Comparison of ENCODE assay signal across 9 mouse cellular contexts in the genomic region with DNA sequence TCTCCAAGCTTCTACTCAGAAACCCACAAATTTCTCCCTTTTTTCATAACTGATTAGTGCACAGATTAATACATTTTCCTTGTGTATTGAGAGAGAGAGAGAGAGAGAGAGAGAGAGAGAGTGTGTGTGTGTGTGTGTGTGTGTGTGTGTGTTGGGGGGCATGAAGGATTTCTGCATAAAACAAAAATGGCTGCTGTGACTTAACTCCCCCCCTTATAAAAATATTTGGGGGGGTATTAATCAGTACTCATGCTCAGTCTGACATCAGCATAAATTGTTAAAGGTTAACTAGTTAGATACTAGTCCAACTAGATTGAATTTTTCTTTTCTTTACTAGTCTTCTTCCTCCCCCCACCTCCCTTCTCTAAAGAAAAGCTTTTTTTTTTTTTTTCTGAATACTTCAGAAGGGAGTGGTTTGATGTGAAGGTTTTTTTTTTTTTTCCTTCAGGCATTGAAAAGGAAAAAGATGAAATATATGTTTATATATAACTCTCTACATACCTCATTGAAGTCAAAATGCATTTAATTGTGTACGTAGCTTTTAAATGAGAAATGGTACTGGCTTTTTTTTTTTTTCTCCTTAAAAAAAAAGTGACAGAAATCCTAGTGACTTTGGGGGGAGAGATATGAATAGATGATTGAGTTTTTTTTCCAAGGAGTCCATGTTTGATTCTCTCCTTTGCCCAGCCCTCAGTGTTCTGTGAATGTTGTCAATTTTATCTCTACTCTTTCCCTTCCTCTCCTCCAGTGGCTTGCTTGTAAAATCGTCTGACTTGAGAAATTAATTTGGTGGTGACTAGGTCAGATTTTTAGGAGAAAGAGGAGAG. TPM values are rescaled to one million over a fixed set of nuclear protein-coding genes. Genes with fewer than 3 reads are reported as not detected.
DNase-seq lines count a peak whose midpoint lies in the region; ATAC-seq and TF ChIP-seq lines count a peak whose summit lies in the region.
"Had no signal": no experiment of that assay in that cellular context is flagged by ENCODE, and none has a peak within 500 bp of the region (broad histone marks: within the 10 kb centered on the region; RNA-seq: fewer than 3 reads in every experiment).

No protein-coding gene starts in this region.

- H3K9me3 ChIP-seq in intestine, embryonic 14.5 days (ENCODE audit: control insufficient read depth, low read length): no peaks in the 10 kb centered on the region

- H3ac ChIP-seq in myocyte (ENCODE audit: control insufficient read depth, insufficient read length): no peak overlapping the region

- peaks cover 14% of the 10 kb centered on the region for H3K4me1 ChIP-seq in kidney, adult 2 months (ENCODE audit: control insufficient read depth, insufficient read depth, low read length)
- peaks cover 10% of the 10 kb centered on the region for H3K4me1 ChIP-seq in cortical plate, adult 2 months (ENCODE audit: control insufficient read depth, insufficient read depth, low read length)
- H3K4me1 ChIP-seq in intestine, embryonic 14.5 days (replicated peaks; ENCODE audit: control insufficient read depth, insufficient read depth, low read length): peaks cover 34% of the 10 kb centered on the region

- no peak for ATAC-seq in intestine, embryonic 14.5 days (replicated peaks; ENCODE audit: low FRiP score, low TSS enrichment, low read depth)
- ATAC-seq: Patski had no signal

- peaks cover 5% of the 10 kb centered on the region for H3K79me2 ChIP-seq in myocyte (ENCODE audit: control insufficient read depth, insufficient read depth)

- whole genome bisulfite sequencing in kidney, adult 2 months: 42% methylated on average over 2 of the region's 2 CpGs
- 15% methylated on average over 2 of the region's 2 CpGs for WGBS in intestine, embryonic 14.5 days

- peak overlapping the region; percentile 57; the same call in 1 of the 2 replicates for H3K27ac ChIP-seq in kidney, adult 2 months (ENCODE audit: insufficient read depth, low read depth, low read length)
- H3K27ac ChIP-seq in cortical plate, adult 2 months (ENCODE audit: insufficient read depth, low read length): 0 out of 2 replicates have a peak overlapping the region, but pooled peaks have one; percentile 24
- H3K27ac ChIP-seq in intestine, embryonic 14.5 days (ENCODE audit: low read depth): peak overlapping the region; percentile 100

- no peak for TF ChIP-seq POLR2A in kidney, adult 2 months (IDR thresholded peaks at IDR 0.05; ENCODE audit: low read depth, low read length)
- no peak for TF ChIP-seq POLR2A in cortical plate, adult 2 months (IDR thresholded peaks at IDR 0.05; ENCODE audit: extremely low read depth, insufficient read depth, low read length)
- no peak for TF ChIP-seq POLR2A in myocyte (IDR thresholded peaks at IDR 0.05; ENCODE audit: insufficient read length, low read depth)

- peak; percentile 34 for DNase-seq in kidney, adult 2 months
- DNase-seq in kidney, postnatal 14 days: no peak
- DNase-seq in intestine, embryonic 14.5 days (ENCODE audit: low spot score): no peak
- no peak for DNase-seq in urinary bladder, postnatal 14 days (ENCODE audit: low spot score)
- no peak for DNase-seq in right cerebral cortex, postnatal 10 days (ENCODE audit: low spot score in 2 of 2)
- no peak for DNase-seq in layer of hippocampus, postnatal 14 days (ENCODE audit: low spot score in 2 of 2)

- TF ChIP-seq CTCF in kidney, adult 2 months (conservative IDR thresholded peaks at IDR 0.05; ENCODE audit: insufficient read depth, insufficient read length, low read depth, low read length): no peak
- TF ChIP-seq CTCF in cortical plate, adult 2 months (IDR thresholded peaks at IDR 0.05; ENCODE audit: extremely low read depth, insufficient read depth, low read length): no peak

- no peak overlapping the region for H3K4me3 ChIP-seq in kidney, adult 2 months (ENCODE audit: insufficient read depth, low read depth, low read length)
- no peak overlapping the region for H3K4me3 ChIP-seq in cortical plate, adult 2 months (ENCODE audit: insufficient read depth, low read length)
- H3K4me3 ChIP-seq in intestine, embryonic 14.5 days (ENCODE audit: low read depth, low read length): peak overlapping the region; percentile 80
- H3K4me3 ChIP-seq in myocyte: peak overlapping the region; percentile 56

- peak overlapping the region; percentile 100 for H3K9ac ChIP-seq in intestine, embryonic 14.5 days (ENCODE audit: low read length)

- H3K36me3 ChIP-seq in kidney, adult 2 months (ENCODE audit: control insufficient read depth, insufficient read depth, low read length): no peaks in the 10 kb centered on the region
- peaks cover 10% of the 10 kb centered on the region for H3K36me3 ChIP-seq in intestine, embryonic 14.5 days (ENCODE audit: control insufficient read depth, insufficient read depth, low read length)
- no peaks in the 10 kb centered on the region for H3K36me3 ChIP-seq in myocyte (ENCODE audit: control insufficient read depth, insufficient read depth)

- peak overlapping the region; percentile 59 for H3K4me2 ChIP-seq in intestine, embryonic 14.5 days (ENCODE audit: low read length)
- H3K4me2 ChIP-seq in myocyte (ENCODE audit: low read depth): peak overlapping the region; percentile 82

- H3K27me3 ChIP-seq in kidney, adult 2 months (replicated peaks; ENCODE audit: control insufficient read depth, insufficient read depth, low read length): no peaks in the 10 kb centered on the region
- H3K27me3 ChIP-seq in intestine, embryonic 14.5 days (replicated peaks; ENCODE audit: control insufficient read depth, insufficient read depth, low read length): no peaks in the 10 kb centered on the region
- H3K27me3 ChIP-seq in myocyte (ENCODE audit: control insufficient read depth, insufficient read depth, insufficient read length): no peaks in the 10 kb centered on the region
- H3K27me3 ChIP-seq: Patski had no signal

TF ChIP-seq in myocyte, 11 proteins besides CTCF, POLR2A, EP300 and RAD21:
- TF ChIP-seq MYOD1 (IDR thresholded peaks at IDR 0.05; ENCODE audit: control insufficient read depth in 1 of 3, insufficient read length in 2 of 3, low read depth in 2 of 3) (no peak), REST (IDR thresholded peaks at IDR 0.05; ENCODE audit: insufficient read depth, insufficient read length) (no peak), MYOG (IDR thresholded peaks at IDR 0.05; ENCODE audit: control insufficient read depth in 1 of 3, insufficient read depth in 1 of 3, insufficient read length in 2 of 3, low read depth in 2 of 3) (no peak), CEBPB (IDR thresholded peaks at IDR 0.05; ENCODE audit: insufficient read depth, poor library complexity, severe bottlenecking) (no peak), TCF3 (IDR thresholded peaks at IDR 0.05; ENCODE audit: insufficient read length, low read depth) (no peak), MAX (IDR thresholded peaks at IDR 0.05; ENCODE audit: low read depth) (no peak), POLR2AphosphoS2 (IDR thresholded peaks at IDR 0.05; ENCODE audit: insufficient read length, low read depth) (no peak), E2F4 (IDR thresholded peaks at IDR 0.05; ENCODE audit: insufficient read depth) (no peak), SRF (IDR thresholded peaks at IDR 0.05; ENCODE audit: control insufficient read depth, insufficient read length, low read depth) (no peak), TCF12 (IDR thresholded peaks at IDR 0.05; ENCODE audit: insufficient read depth, poor library complexity, severe bottlenecking) (no peak), USF1 (IDR thresholded peaks at IDR 0.05; ENCODE audit: low read depth) (no peak)

RNA-seq across cellular contexts. Expression of a gene that starts 1.0 kb away (rescaled TPM):
- polyA plus RNA-seq in kidney, adult 2 months (2012; rRNA removed): 168 and 175 TPM in 2 replicates
- polyA plus RNA-seq in cortical plate, adult 2 months (2012; rRNA removed): 242 and 274 TPM in 2 replicates
- polyA plus RNA-seq in intestine, embryonic 14.5 days (2014; fragmentation: Nextera tagmentation; extraction: Ambion mirVana): 52.4 and 62.3 TPM in 2 replicates
- 148 TPM for polyA plus RNA-seq in myocyte (2012; fragmentation: generic; extraction: Trizol)
- total RNA-seq in layer of hippocampus, postnatal 14 days (2021): 100 to 1,000 TPM; 519 to 534 TPM

RNA-seq across cellular contexts. Expression of a gene that starts 25.1 kb away (rescaled TPM):
- 251 and 317 TPM in 2 replicates for polyA plus RNA-seq in kidney, adult 2 months (2012; rRNA removed)
- 215 and 222 TPM in 2 replicates for polyA plus RNA-seq in cortical plate, adult 2 months (2012; rRNA removed)
- 184 and 197 TPM in 2 replicates for polyA plus RNA-seq in intestine, embryonic 14.5 days (2014; fragmentation: Nextera tagmentation; extraction: Ambion mirVana)
- polyA plus RNA-seq in myocyte (2012; fragmentation: generic; extraction: Trizol): 126 TPM
- 100 to 1,000 TPM in 1 of 2 experiments, 10 to 100 TPM in 1; 99.3 to 111 TPM for total RNA-seq in layer of hippocampus, postnatal 14 days (2021)

RNA-seq across cellular contexts. Expression of a gene that starts 25.2 kb away (rescaled TPM):
- 26.6 and 27.9 TPM in 2 replicates for polyA plus RNA-seq in kidney, adult 2 months (2012; rRNA removed)
- polyA plus RNA-seq in cortical plate, adult 2 months (2012; rRNA removed): 34.3 and 35.6 TPM in 2 replicates
- polyA plus RNA-seq in intestine, embryonic 14.5 days (2014; fragmentation: Nextera tagmentation; extraction: Ambion mirVana): 23.3 and 23.8 TPM in 2 replicates
- polyA plus RNA-seq in myocyte (2012; fragmentation: generic; extraction: Trizol): 23.0 TPM
- total RNA-seq in layer of hippocampus, postnatal 14 days (2021): 10 to 100 TPM; 36.0 to 39.7 TPM

RNA-seq across cellular contexts. Expression of a gene that starts 27.8 kb away (rescaled TPM):
- polyA plus RNA-seq in kidney, adult 2 months (2012; rRNA removed): 25.4 and 25.8 TPM in 2 replicates
- polyA plus RNA-seq in cortical plate, adult 2 months (2012; rRNA removed): 6.5 and 6.8 TPM in 2 replicates
- 34.8 and 38.4 TPM in 2 replicates for polyA plus RNA-seq in intestine, embryonic 14.5 days (2014; fragmentation: Nextera tagmentation; extraction: Ambion mirVana)
- 0.16 TPM for polyA plus RNA-seq in myocyte (2012; fragmentation: generic; extraction: Trizol)
- total RNA-seq in layer of hippocampus, postnatal 14 days (2021): 1 to 10 TPM; 2.1 to 2.3 TPM

RNA-seq across cellular contexts. Expression of a gene that starts 29.9 kb away (rescaled TPM):
- polyA plus RNA-seq in kidney, adult 2 months (2012; rRNA removed): 1.5 and 2.1 TPM in 2 replicates
- 142 and 144 TPM in 2 replicates for polyA plus RNA-seq in cortical plate, adult 2 months (2012; rRNA removed)
- 13.2 and 14.3 TPM in 2 replicates for polyA plus RNA-seq in intestine, embryonic 14.5 days (2014; fragmentation: Nextera tagmentation; extraction: Ambion mirVana)
- 2.5 TPM for polyA plus RNA-seq in myocyte (2012; fragmentation: generic; extraction: Trizol)
- 10 to 100 TPM; 71.7 to 76.9 TPM for total RNA-seq in layer of hippocampus, postnatal 14 days (2021)

Comparison
In these comparisons a context has a peak if more than half of its experiments do, and no peak if none do; other contexts are left out.
1. H3K27ac ChIP-seq: peak in every context shown above with its lines; median percentile 100 in intestine, embryonic 14.5 days; 57 in kidney, adult 2 months; 24 in cortical plate, adult 2 months.
2. H3K4me3 ChIP-seq: peak in intestine, embryonic 14.5 days (single experiment) and myocyte (single experiment); none in kidney, adult 2 months (single experiment) and cortical plate, adult 2 months (single experiment).